Mouse (Mus musculus): Measurements from ENCODE around the gene Hspb9. TPM values are rescaled to one million over a fixed set of nuclear protein-coding genes. Genes with fewer than 3 reads are reported as not detected.

The Hspb9 gene
- polyA plus RNA-seq, 1 experiment from 2014 or later, result 0.24 TPM

GRCm38 (mm10) chr11:100705095-100705747 is 8.4 kb upstream of the Hspb9 start:
- whole genome bisulfite sequencing (ENCODE audit: insufficient replicate concordance), result 84% methylated on average over 23 of the region's 23 CpGs
- Histone ChIP-seq H3K36me3 (replicated peaks) (peaks cover 47% of the 10 kb centered on the region), H3K27me3 (no peaks in the 10 kb centered on the region), H3K9me3 (replicated peaks) (no peaks in the 10 kb centered on the region), H3K4me1 (replicated peaks) (peaks cover 41% of the 10 kb centered on the region), H3K9ac (no peak overlapping the region), H3K4me2 (no peak overlapping the region), H3K4me3 (replicated peaks) (no peak overlapping the region), H3K27ac (replicated peaks) (no peak overlapping the region)
- no peak for ATAC-seq (ENCODE audit: insufficient read depth)

- H3K4me1 ChIP-seq (replicated peaks), result peaks cover 40% of the 10 kb centered on the region
- ATAC-seq (ENCODE audit: insufficient read depth), result no peak
- no peak overlapping the region for H3K9ac ChIP-seq
- H3K27me3 ChIP-seq, result no peaks in the 10 kb centered on the region
- 82% methylated on average over 9 of the region's 9 CpGs for WGBS (ENCODE audit: insufficient replicate concordance)
- no peaks in the 10 kb centered on the region for H3K9me3 ChIP-seq (replicated peaks)
- no peak overlapping the region for H3K4me3 ChIP-seq (replicated peaks)
- H3K36me3 ChIP-seq (replicated peaks), result peaks cover 51% of the 10 kb centered on the region
- no peak overlapping the region for H3K27ac ChIP-seq (replicated peaks)
- no peak overlapping the region for H3K4me2 ChIP-seq
Observed at GRCm38 (mm10) chr11:100709201-100709810, 4.3 kb upstream of the Hspb9 start.

DNA sequence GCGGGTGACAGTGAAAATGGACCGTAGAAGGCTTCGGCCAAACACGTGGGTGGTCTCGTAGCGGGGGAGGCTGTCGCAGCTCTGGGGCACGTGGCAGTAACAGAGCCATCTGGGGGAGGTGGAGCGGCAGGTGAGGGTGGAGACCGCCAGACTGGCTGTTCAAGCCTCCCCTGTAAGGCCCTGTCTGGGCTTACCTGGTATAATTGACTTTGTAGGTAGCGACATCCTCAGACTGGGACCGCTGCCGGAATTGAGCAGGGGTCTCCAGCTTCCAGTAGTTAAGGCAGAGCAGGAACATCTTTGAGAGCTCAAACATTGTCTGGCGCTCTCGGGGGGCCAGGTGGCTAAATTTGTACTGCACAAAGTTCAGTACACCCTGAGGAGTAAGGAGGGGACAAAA is 3.1 kb upstream of the Hspb9 start:
- no peak overlapping the region for H3K4me2 ChIP-seq
- peaks cover 53% of the 10 kb centered on the region for H3K36me3 ChIP-seq (replicated peaks)
- ATAC-seq (ENCODE audit: insufficient read depth), result no peak
- 83% methylated on average over 15 of the region's 15 CpGs for WGBS (ENCODE audit: insufficient replicate concordance)
- H3K27me3 ChIP-seq, result no peaks in the 10 kb centered on the region
- H3K9ac ChIP-seq, result no peak overlapping the region
- H3K9me3 ChIP-seq (replicated peaks), result no peaks in the 10 kb centered on the region
- H3K27ac ChIP-seq (replicated peaks), result no peak overlapping the region
- H3K4me3 ChIP-seq (replicated peaks), result no peak overlapping the region
- peaks cover 43% of the 10 kb centered on the region for H3K4me1 ChIP-seq (replicated peaks)

- Histone ChIP-seq H3K27me3 (no peaks in the 10 kb centered on the region), H3K36me3 (replicated peaks) (peaks cover 54% of the 10 kb centered on the region), H3K4me3 (replicated peaks) (no peak overlapping the region), H3K27ac (replicated peaks) (no peak overlapping the region), H3K4me2 (peak overlapping the region; percentile 96; the same call in 1 of the 2 replicates), H3K9me3 (replicated peaks) (no peaks in the 10 kb centered on the region), H3K9ac (no peak overlapping the region; the same call in 1 of the 2 replicates), H3K4me1 (replicated peaks) (peaks cover 43% of the 10 kb centered on the region)
- no peak for ATAC-seq (ENCODE audit: insufficient read depth)
- WGBS (ENCODE audit: insufficient replicate concordance), result 69% methylated on average over 4 of the region's 4 CpGs
Observed at GRCm38 (mm10) chr11:100710977-100711376, 2.7 kb upstream of the Hspb9 start.

- H3K27ac ChIP-seq (replicated peaks), result peak within 1 kb of the TSS; percentile 81
- H3K9me3 ChIP-seq (replicated peaks), result no peaks in the 10 kb centered on the region
- H3K4me3 ChIP-seq (replicated peaks), result peak within 1 kb of the TSS; percentile 81
- peaks cover 43% of the 10 kb centered on the region for H3K4me1 ChIP-seq (replicated peaks)
- peak within 1 kb of the TSS; percentile 79 for H3K9ac ChIP-seq
- H3K36me3 ChIP-seq (replicated peaks), result peaks cover 54% of the 10 kb centered on the region
- ATAC-seq (ENCODE audit: insufficient read depth), result peak; percentile 56
- WGBS (ENCODE audit: insufficient replicate concordance), result 2% methylated on average over 48 of the region's 48 CpGs
- H3K27me3 ChIP-seq, result no peaks in the 10 kb centered on the region
- H3K4me2 ChIP-seq, result peak within 1 kb of the TSS; percentile 96
Observed at GRCm38 (mm10) chr11:100711783-100712615, 1.7 kb upstream of the Hspb9 start, which contains the start of gene Kat2a. Gene Kat2a (minus strand): TSS chr11:100712465.

DNA sequence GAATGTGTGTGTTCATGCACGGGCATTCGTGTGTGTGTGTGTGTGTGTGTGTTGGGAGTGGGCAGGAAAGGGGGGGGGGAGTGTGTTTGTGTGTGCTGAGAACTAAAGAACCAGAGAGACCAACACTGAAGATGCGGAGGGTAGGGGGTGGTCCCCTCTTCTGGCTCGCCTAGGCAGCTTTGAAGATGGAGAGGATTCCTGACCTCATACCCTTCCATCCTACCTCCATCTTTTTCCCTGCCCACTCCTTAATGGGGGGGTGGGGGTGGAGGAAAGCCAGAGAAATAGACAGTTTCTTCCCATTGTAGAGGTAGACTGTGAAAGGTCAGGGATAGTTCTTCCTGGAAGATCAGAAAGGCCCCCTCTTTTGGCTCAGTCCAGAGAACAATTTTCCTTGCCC is 476 bp upstream of the Hspb9 start:
- Histone ChIP-seq H3K9ac (peak overlapping the region; percentile 48), H3K4me2 (peak overlapping the region; percentile 86), H3K4me3 (replicated peaks) (peak overlapping the region; percentile 52), H3K27me3 (no peaks in the 10 kb centered on the region), H3K36me3 (replicated peaks) (peaks cover 55% of the 10 kb centered on the region), H3K4me1 (replicated peaks) (peaks cover 43% of the 10 kb centered on the region), H3K9me3 (replicated peaks) (no peaks in the 10 kb centered on the region), H3K27ac (replicated peaks) (peak overlapping the region; percentile 81)
- 41% methylated on average over 4 of the region's 4 CpGs for WGBS (ENCODE audit: insufficient replicate concordance)
- no peak for ATAC-seq (ENCODE audit: insufficient read depth)

DNA sequence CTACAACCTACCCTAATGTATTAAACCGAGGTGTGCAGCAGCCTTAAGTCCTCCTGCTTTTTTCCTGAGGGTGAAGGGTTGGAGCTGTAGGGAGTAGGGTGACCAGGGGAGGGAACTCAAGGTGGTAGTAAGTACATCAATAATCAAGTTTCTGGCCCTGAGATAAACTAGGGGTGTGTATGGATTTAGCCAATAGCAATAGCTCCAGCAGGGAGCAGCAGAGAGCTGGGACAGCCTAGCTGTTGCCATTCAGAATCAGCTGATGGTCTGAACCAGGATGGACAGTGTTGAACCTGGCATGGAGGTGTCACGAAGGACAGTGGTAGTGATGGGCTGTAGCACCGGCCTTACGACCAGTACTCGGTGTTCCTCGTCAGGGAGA is 875 bp downstream of the Hspb9 start:
- H3K27me3 ChIP-seq, result no peaks in the 10 kb centered on the region
- peak overlapping the region; percentile 81 for H3K27ac ChIP-seq (replicated peaks)
- peak overlapping the region; percentile 52 for H3K4me3 ChIP-seq (replicated peaks)
- no peaks in the 10 kb centered on the region for H3K9me3 ChIP-seq (replicated peaks)
- 40% methylated on average over 6 of the region's 6 CpGs for WGBS (ENCODE audit: insufficient replicate concordance)
- H3K36me3 ChIP-seq (replicated peaks), result peaks cover 55% of the 10 kb centered on the region
- peaks cover 43% of the 10 kb centered on the region for H3K4me1 ChIP-seq (replicated peaks)
- H3K9ac ChIP-seq, result peak overlapping the region; percentile 48; the same call in 1 of the 2 replicates
- peak; percentile 47 for ATAC-seq (ENCODE audit: insufficient read depth)
- peak overlapping the region; percentile 86 for H3K4me2 ChIP-seq

GRCm38 (mm10) chr11:100714948-100715347 is 1.3 kb downstream of the Hspb9 start:
- peak overlapping the region; percentile 86; the same call in 1 of the 2 replicates for H3K4me2 ChIP-seq
- WGBS (ENCODE audit: insufficient replicate concordance), result 90% methylated on average over 6 of the region's 6 CpGs
- no peak overlapping the region for H3K9ac ChIP-seq
- H3K27me3 ChIP-seq, result no peaks in the 10 kb centered on the region
- no peaks in the 10 kb centered on the region for H3K9me3 ChIP-seq (replicated peaks)
- no peak for ATAC-seq (ENCODE audit: insufficient read depth)
- peaks cover 59% of the 10 kb centered on the region for H3K36me3 ChIP-seq (replicated peaks)
- peaks cover 46% of the 10 kb centered on the region for H3K4me1 ChIP-seq (replicated peaks)
- H3K27ac ChIP-seq (replicated peaks), result no peak overlapping the region; the same call in 1 of the 2 replicates
- H3K4me3 ChIP-seq (replicated peaks), result no peak overlapping the region

DNA sequence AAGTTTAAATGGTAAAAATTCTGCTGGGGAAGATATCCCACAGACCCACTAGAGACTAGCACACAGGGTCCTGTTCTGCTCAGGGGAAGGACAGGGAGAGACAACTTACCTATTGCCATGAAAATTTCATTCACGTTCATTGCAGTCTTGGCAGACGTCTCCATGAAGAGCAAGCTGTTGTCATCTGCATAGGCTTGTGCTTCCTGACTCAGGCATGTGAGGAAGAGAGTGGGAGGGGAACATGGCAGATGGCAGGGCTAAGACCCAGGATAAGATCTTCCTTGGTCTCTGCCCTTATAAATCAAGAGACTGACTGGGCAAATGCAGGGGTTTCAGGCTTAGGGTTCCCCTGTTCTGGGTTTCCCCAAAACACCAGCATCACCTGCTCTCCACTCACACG is 3.0 kb downstream of the Hspb9 start:
- no peak overlapping the region for H3K4me2 ChIP-seq
- peaks cover 61% of the 10 kb centered on the region for H3K36me3 ChIP-seq (replicated peaks)
- no peak overlapping the region for H3K27ac ChIP-seq (replicated peaks)
- H3K9me3 ChIP-seq (replicated peaks), result no peaks in the 10 kb centered on the region
- ATAC-seq (ENCODE audit: insufficient read depth), result no peak
- no peak overlapping the region for H3K9ac ChIP-seq
- 74% methylated on average over 3 of the region's 3 CpGs for WGBS (ENCODE audit: insufficient replicate concordance)
- peaks cover 55% of the 10 kb centered on the region for H3K4me1 ChIP-seq (replicated peaks)
- H3K4me3 ChIP-seq (replicated peaks), result no peak overlapping the region
- H3K27me3 ChIP-seq, result no peaks in the 10 kb centered on the region

- no peak overlapping the region for H3K4me2 ChIP-seq
- no peak overlapping the region for H3K4me3 ChIP-seq (replicated peaks)
- no peak for ATAC-seq (ENCODE audit: insufficient read depth)
- H3K27me3 ChIP-seq, result no peaks in the 10 kb centered on the region
- 90% methylated on average over 7 of the region's 7 CpGs for WGBS (ENCODE audit: insufficient replicate concordance)
- H3K4me1 ChIP-seq (replicated peaks), result peaks cover 55% of the 10 kb centered on the region
- peaks cover 61% of the 10 kb centered on the region for H3K36me3 ChIP-seq (replicated peaks)
- no peaks in the 10 kb centered on the region for H3K9me3 ChIP-seq (replicated peaks)
- no peak overlapping the region for H3K9ac ChIP-seq
- no peak overlapping the region for H3K27ac ChIP-seq (replicated peaks)
Observed at GRCm38 (mm10) chr11:100718462-100718861, 4.8 kb downstream of the Hspb9 start.

GRCm38 (mm10) chr11:100718866-100719265 is 5.2 kb downstream of the Hspb9 start:
- H3K36me3 ChIP-seq (replicated peaks), result peaks cover 61% of the 10 kb centered on the region
- H3K27ac ChIP-seq (replicated peaks), result 0 out of 2 replicates have a peak overlapping the region, but pooled peaks have one; percentile 0
- no peak overlapping the region for H3K4me2 ChIP-seq
- peaks cover 54% of the 10 kb centered on the region for H3K4me1 ChIP-seq (replicated peaks)
- H3K9me3 ChIP-seq (replicated peaks), result no peaks in the 10 kb centered on the region
- H3K4me3 ChIP-seq (replicated peaks), result no peak overlapping the region
- H3K9ac ChIP-seq, result no peak overlapping the region
- no peak for ATAC-seq (ENCODE audit: insufficient read depth)
- 90% methylated on average over 4 of the region's 4 CpGs for WGBS (ENCODE audit: insufficient replicate concordance)
- H3K27me3 ChIP-seq, result no peaks in the 10 kb centered on the region
